Mouse (Mus musculus) heart, adult 2 months (tissue): ENCODE data around the gene Mgst3.

Source experiments
- CTCF ChIP-seq: fragments of 200-600 bp; IDR thresholded peaks from 2 replicates; pipeline ENCODE4 v1.8.1; 2022; ENCODE audit warnings: antibody characterized with exemption, mild to moderate bottlenecking, moderate library complexity
- EP300 ChIP-seq: fragments of 200-500 bp; IDR thresholded peaks from 2 replicates; pipeline ENCODE4 v1.6.1; 2011; ENCODE audit warnings: low read depth, low read length, control low read depth; ENCODE audit not compliant: insufficient read depth
- POLR2A ChIP-seq: fragments of 200-500 bp; IDR thresholded peaks from 2 replicates; pipeline ENCODE4 v1.6.1; 2011; ENCODE audit warnings: mild to moderate bottlenecking, low read depth, low read length, control low read depth; ENCODE audit not compliant: insufficient read depth

- TF ChIP-seq POLR2A = no peak
- no peak for TF ChIP-seq EP300
- TF ChIP-seq CTCF = no peak
Observed at GRCm38 (mm10) chr1:167374003-167374784, 19.4 kb downstream of the Mgst3 start.
